23 mouse cellular contexts compared by ENCODE assay signal in the genomic region with DNA sequence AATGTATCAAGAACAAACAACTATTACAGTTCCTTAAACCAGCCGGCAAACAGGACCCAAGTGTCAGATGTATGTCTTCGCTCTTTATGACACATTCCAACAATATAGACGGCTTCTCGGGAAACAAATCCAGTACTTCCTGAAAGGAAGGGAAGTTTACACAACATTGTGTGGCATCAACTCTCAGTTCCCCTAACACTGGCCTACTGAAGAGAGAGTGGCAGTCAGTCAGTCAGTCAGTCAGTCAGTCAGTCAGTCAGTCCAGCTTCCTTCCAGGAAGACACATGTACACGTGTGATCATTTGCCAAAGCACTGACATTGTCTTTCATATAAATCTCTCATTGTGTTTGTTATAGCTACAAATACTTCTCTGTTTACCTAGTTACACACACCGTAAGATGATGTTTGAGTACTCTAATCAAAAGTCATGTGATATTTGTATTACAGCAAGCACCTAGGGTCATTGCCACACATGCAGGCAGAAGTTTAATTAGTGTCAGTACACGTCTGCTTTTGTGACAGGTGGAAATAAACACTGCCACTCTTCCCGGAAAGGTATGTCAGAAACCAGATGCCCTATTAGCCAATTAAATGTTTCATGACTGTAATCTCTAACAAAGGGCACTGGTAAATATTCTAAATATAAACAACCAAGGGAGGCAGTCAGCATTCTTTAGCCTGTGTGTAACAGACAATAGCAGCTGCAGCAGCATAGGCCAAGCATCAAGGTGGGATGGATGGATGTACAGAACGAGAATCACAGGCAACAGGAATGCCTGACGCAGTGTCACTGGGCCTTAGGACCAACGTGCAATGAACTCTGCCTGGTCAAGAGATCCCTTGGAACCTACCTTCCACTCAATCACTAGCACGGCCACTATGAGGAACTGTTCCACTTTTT.
A peak's percentile ranks its signal among the peaks of the same experiment; 100 is the strongest.
DNase-seq lines count a peak whose midpoint lies in the region; ATAC-seq and TF ChIP-seq lines count a peak whose summit lies in the region.
"Had no signal": no experiment of that assay in that cellular context is flagged by ENCODE, and none has a peak within 500 bp of the region (broad histone marks: within the 10 kb centered on the region; RNA-seq: fewer than 3 reads in every experiment).

No protein-coding gene starts in this region.

- peaks cover 13% of the 10 kb centered on the region for H3K4me1 ChIP-seq in heart, adult 2 months (ENCODE audit: control insufficient read depth, insufficient read depth, low read length)
- no peaks in the 10 kb centered on the region for H3K4me1 ChIP-seq in lung, embryonic 14.5 days (ENCODE audit: insufficient read depth)
- peaks cover 83% of the 10 kb centered on the region for H3K4me1 ChIP-seq in megakaryocyte, embryonic 14.5 days
- H3K4me1 ChIP-seq in embryonic facial prominence, embryonic 10.5 days: peaks cover 19% of the 10 kb centered on the region

- H3K9ac ChIP-seq in heart, adult 2 months (ENCODE audit: low read depth, low read length): no peak overlapping the region
- no peak overlapping the region for H3K9ac ChIP-seq in lung, embryonic 14.5 days
- H3K9ac ChIP-seq: embryonic facial prominence, embryonic 13.5 days; heart, embryonic 13.5 days had no signal

- H3K9me3 ChIP-seq in lung, embryonic 14.5 days (ENCODE audit: low read depth, low read length): no peaks in the 10 kb centered on the region
- H3K9me3 ChIP-seq in megakaryocyte, embryonic 14.5 days: no peaks in the 10 kb centered on the region
- no peaks in the 10 kb centered on the region for H3K9me3 ChIP-seq in embryonic facial prominence, embryonic 10.5 days
- H3K9me3 ChIP-seq: embryonic facial prominence, embryonic 13.5 days; heart, embryonic 13.5 days had no signal

- TF ChIP-seq CTCF in heart, adult 2 months (IDR thresholded peaks at IDR 0.05): no peak
- TF ChIP-seq CTCF in lung, embryonic 14.5 days (IDR thresholded peaks at IDR 0.05; ENCODE audit: low read depth): no peak

- no peak for ATAC-seq in lung, embryonic 14.5 days (ENCODE audit: insufficient read depth)
- ATAC-seq: activated CD4-positive, CD25-positive, alpha-beta regulatory T cell, adult 4 months; CD4-positive, CD25-positive, alpha-beta regulatory T cell, adult 4 months; forebrain, embryonic 16.5 days; hindbrain, embryonic 16.5 days had no signal

- no peaks in the 10 kb centered on the region for H3K27me3 ChIP-seq in heart, adult 2 months (ENCODE audit: control insufficient read depth, insufficient read depth, low read length)
- H3K27me3 ChIP-seq in lung, embryonic 14.5 days (ENCODE audit: insufficient read depth, low read length): no peaks in the 10 kb centered on the region
- no peaks in the 10 kb centered on the region for H3K27me3 ChIP-seq in megakaryocyte, embryonic 14.5 days (replicated peaks)
- no peaks in the 10 kb centered on the region for H3K27me3 ChIP-seq in embryonic facial prominence, embryonic 10.5 days (replicated peaks; ENCODE audit: low read depth, poor library complexity, severe bottlenecking)
- H3K27me3 ChIP-seq: embryonic facial prominence, embryonic 13.5 days; heart, embryonic 13.5 days had no signal

- intact Hi-C loops in heart, adult 2 months (cut with DNase I): loop anchor here (5.0 kb wide), 4 partner anchors 43 to 172 kb away; partner anchors contain the start of gene Sgms1

- peaks cover 3% of the 10 kb centered on the region; the same call in 1 of the 2 replicates for H3K36me3 ChIP-seq in heart, adult 2 months (ENCODE audit: control insufficient read depth, insufficient read depth, low read length)
- H3K36me3 ChIP-seq in lung, embryonic 14.5 days (ENCODE audit: insufficient read depth): no peaks in the 10 kb centered on the region
- peaks cover 84% of the 10 kb centered on the region for H3K36me3 ChIP-seq in megakaryocyte, embryonic 14.5 days (replicated peaks; ENCODE audit: low read length)
- no peaks in the 10 kb centered on the region for H3K36me3 ChIP-seq in embryonic facial prominence, embryonic 10.5 days (replicated peaks)
- H3K36me3 ChIP-seq: embryonic facial prominence, embryonic 13.5 days; heart, embryonic 13.5 days had no signal

- no peak for TF ChIP-seq EP300 in heart, adult 2 months (IDR thresholded peaks at IDR 0.05; ENCODE audit: insufficient read depth, low read depth, low read length)

- WGBS in heart, adult 2 months: 60% methylated on average over 12 of the region's 12 CpGs
- WGBS in lung, embryonic 14.5 days: 52% methylated on average over 12 of the region's 12 CpGs
- WGBS in embryonic facial prominence, embryonic 10.5 days: 78% methylated on average over 12 of the region's 12 CpGs

- H3K79me2 ChIP-seq in heart, adult 2 months (replicated peaks; ENCODE audit: control insufficient read depth, insufficient read depth, low read length): no peaks in the 10 kb centered on the region; the same call in 1 of the 2 replicates

- H3K4me2 ChIP-seq in lung, embryonic 14.5 days: no peak overlapping the region
- H3K4me2 ChIP-seq: embryonic facial prominence, embryonic 13.5 days; heart, embryonic 13.5 days had no signal

- H3K27ac ChIP-seq in heart, adult 2 months: peak overlapping the region; percentile 19; the same call in 1 of the 2 replicates
- H3K27ac ChIP-seq in lung, embryonic 14.5 days (ENCODE audit: low read depth): no peak overlapping the region
- H3K27ac ChIP-seq in embryonic facial prominence, embryonic 10.5 days (replicated peaks): no peak overlapping the region
- H3K27ac ChIP-seq: embryonic facial prominence, embryonic 13.5 days; heart, embryonic 13.5 days; layer of hippocampus, adult 2 months had no signal

- DNase-seq in heart, adult 2 months: no peak
- no peak for DNase-seq in heart, postnatal 4 days
- DNase-seq in lung, embryonic 14.5 days: peak; percentile 26
- DNase-seq in lung, postnatal 4 days: no peak
- DNase-seq in left cerebral cortex, adult 11 months (ENCODE audit: low spot score): no peak
- DNase-seq in embryonic facial prominence, embryonic 10.5 days (ENCODE audit: low spot score): no peak
- no peak for DNase-seq in embryo, embryonic 9.5 days (ENCODE audit: extremely low spot score)
- DNase-seq: adrenal gland, postnatal 25 days; cerebellum, adult 2 months; kidney, adult 2 months; kidney, postnatal 10 days; layer of hippocampus, postnatal 36 days; left cerebral cortex, postnatal 4 days; liver; midbrain, embryonic 14.5 days had no signal

- no peak overlapping the region for H3K4me3 ChIP-seq in heart, adult 2 months
- H3K4me3 ChIP-seq in lung, embryonic 14.5 days (ENCODE audit: low read depth, low read length): no peak overlapping the region
- peak overlapping the region; percentile 67 for H3K4me3 ChIP-seq in megakaryocyte, embryonic 14.5 days (replicated peaks)
- no peak overlapping the region for H3K4me3 ChIP-seq in embryonic facial prominence, embryonic 10.5 days
- H3K4me3 ChIP-seq: embryonic facial prominence, embryonic 13.5 days; heart, embryonic 13.5 days; layer of hippocampus, adult 2 months had no signal

- no peak for TF ChIP-seq POLR2A in heart, adult 2 months (IDR thresholded peaks at IDR 0.05; ENCODE audit: insufficient read depth, low read depth, low read length)
